Mouse (Mus musculus): Measurements from ENCODE around the gene Man1b1.

Man1b1 gene

GRCm38 (mm10) chr2:25332286-25333160 is at the start of gene Man1b1:
TSS of gene Man1b1 (plus strand) at chr2:25332338.
- in situ Hi-C loops (cut with MboI, MseI): no loop called here

- in situ Hi-C loops (cut with MboI, MseI): no loop called here
Observed at GRCm38 (mm10) chr2:25285551-25285950, 46.6 kb upstream of the Man1b1 start.

GRCm38 (mm10) chr2:25286314-25286713 is 45.8 kb upstream of the Man1b1 start:
- in situ Hi-C loops (cut with MboI, MseI): no loop called here

GRCm38 (mm10) chr2:25286837-25287636 is 45.1 kb upstream of the Man1b1 start:
- in situ Hi-C loops (cut with MboI, MseI): no loop called here

- in situ Hi-C loops (cut with MboI, MseI): no loop called here
Observed at GRCm38 (mm10) chr2:25287927-25288649, 44.0 kb upstream of the Man1b1 start, which contains the start of gene Tmem210. TSS of gene Tmem210 (plus strand) at chr2:25288145.

- in situ Hi-C loops (cut with MboI, MseI): no loop called here
Observed at GRCm38 (mm10) chr2:25288734-25289345, 43.3 kb upstream of the Man1b1 start.

GRCm38 (mm10) chr2:25289651-25290050 is 42.5 kb upstream of the Man1b1 start, which contains the start of gene Lrrc26:
TSS of gene Lrrc26 (plus strand) at chr2:25289915.
- in situ Hi-C loops (cut with MboI, MseI): no loop called here

- in situ Hi-C loops (cut with MboI, MseI): no loop called here
Observed at GRCm38 (mm10) chr2:25290101-25290815, 41.9 kb upstream of the Man1b1 start.

- in situ Hi-C loops (cut with MboI, MseI): no loop called here
Observed at GRCm38 (mm10) chr2:25290816-25291130, 41.4 kb upstream of the Man1b1 start.

- in situ Hi-C loops (cut with MboI, MseI): no loop called here
Observed at GRCm38 (mm10) chr2:25291184-25292053, 40.7 kb upstream of the Man1b1 start.

GRCm38 (mm10) chr2:25292054-25292544 is 40.0 kb upstream of the Man1b1 start:
- in situ Hi-C loops (cut with MboI, MseI): no loop called here

GRCm38 (mm10) chr2:25292856-25293255 is 39.3 kb upstream of the Man1b1 start:
- in situ Hi-C loops (cut with MboI, MseI): no loop called here

GRCm38 (mm10) chr2:25293706-25294105 is 38.4 kb upstream of the Man1b1 start:
- in situ Hi-C loops (cut with MboI, MseI): no loop called here

- in situ Hi-C loops (cut with MboI, MseI): no loop called here
Observed at GRCm38 (mm10) chr2:25297093-25297492, 35.0 kb upstream of the Man1b1 start.

GRCm38 (mm10) chr2:25298046-25298445 is 34.1 kb upstream of the Man1b1 start:
- in situ Hi-C loops (cut with MboI, MseI): no loop called here

GRCm38 (mm10) chr2:25303452-25303851 is 28.7 kb upstream of the Man1b1 start:
- in situ Hi-C loops (cut with MboI, MseI): no loop called here

- in situ Hi-C loops (cut with MboI, MseI): no loop called here
Observed at GRCm38 (mm10) chr2:25303931-25304656, 28.0 kb upstream of the Man1b1 start.

GRCm38 (mm10) chr2:25304657-25305541 is 27.2 kb upstream of the Man1b1 start:
- in situ Hi-C loops (cut with MboI, MseI): no loop called here

All from regulatory T cell (primary cell).